Mouse (Mus musculus) neural tube, embryonic 14.5 days (tissue): ENCODE data around the gene Clec4a3. TPM values are rescaled to one million over a fixed set of nuclear protein-coding genes. Genes with fewer than 3 reads are reported as not detected.
"Not testable (repeated sequence)": the region's sequence is repeated elsewhere in the genome, so short reads cannot be mapped to it uniquely, and the experiment has no call there.

Experiments
- ATAC-seq: fragments of 200-750 bp; cut with Nextera tagmentation; 2 replicates; pipeline ENCODE4 v1.8.0; 2017; ENCODE audit warnings: low read depth, mild to moderate bottlenecking, moderate TSS enrichment, moderate library complexity
- H3K27ac ChIP-seq: fragments of 300-500 bp; sonication (generic); 2 replicates; pipeline ENCODE4 v1.5.1; 2014; ENCODE audit warnings: low read depth, mild to moderate bottlenecking, control low read depth, low read length, moderate library complexity, mixed read lengths
- H3K27me3 ChIP-seq: fragments of 300-500 bp; sonication (generic); 2 replicates; pipeline ENCODE4 v1.6.1; 2014; ENCODE audit warnings: low read length; ENCODE audit not compliant: control insufficient read depth, insufficient read depth
- H3K36me3 ChIP-seq: fragments of 300-500 bp; sonication (generic); 2 replicates; pipeline ENCODE4 v1.6.1; 2014; ENCODE audit warnings: low read length, mixed read lengths; ENCODE audit not compliant: control insufficient read depth, insufficient read depth
- H3K4me1 ChIP-seq: fragments of 300-500 bp; sonication (generic); 2 replicates; pipeline ENCODE4 v1.6.1; 2014; ENCODE audit warnings: low read length; ENCODE audit not compliant: control insufficient read depth, insufficient read depth
- H3K4me2 ChIP-seq: fragments of 300-500 bp; sonication (generic); 2 replicates; pipeline ENCODE4 v1.6.1; 2014; ENCODE audit warnings: mild to moderate bottlenecking, low read depth, low read length, control low read depth
- H3K4me3 ChIP-seq: fragments of 300-500 bp; sonication (generic); 2 replicates; pipeline ENCODE4 v1.5.1; 2014; ENCODE audit warnings: low read depth, low read length, control low read depth, mixed read lengths
- H3K9ac ChIP-seq: fragments of 300-500 bp; sonication (generic); replicated peaks from 2 replicates; pipeline ENCODE4 v1.6.1; 2014; ENCODE audit warnings: low read depth, mild to moderate bottlenecking, control low read depth, low read length, mixed read lengths
- H3K9me3 ChIP-seq: fragments of 300-500 bp; sonication (generic); 2 replicates; pipeline ENCODE4 v1.6.1; 2016; ENCODE audit warnings: low read length; ENCODE audit not compliant: control insufficient read depth
- WGBS: fragments of 180-500 bp; shearing (Covaris S2); extraction: QIAGEN DNeasy Blood & Tissue Kit; methylation state at CpG from one replicate; pipeline ENCODE4 v1.1.7; 2014; 5-methylcytosine and 5-hydroxymethylcytosine counted together
- polyA plus RNA-seq: library from polyadenylated mRNA; unstranded; fragments of >200 nt; fragmentation: Nextera tagmentation; extraction: Ambion mirVana; gene quantifications from 2 replicates; pipeline ENCODE4 v1.2.1, GENCODE M21; 2014

Gene Clec4a3
- polyA plus RNA-seq, 1 experiment from 2014 or later = not detected

- H3K4me1 ChIP-seq, H3K4me3 ChIP-seq, H3K9me3 ChIP-seq, ATAC-seq, H3K36me3 ChIP-seq, H3K27ac ChIP-seq, H3K9ac ChIP-seq, H3K27me3 ChIP-seq, H3K4me2 ChIP-seq: not testable (repeated sequence)
- WGBS = 84% methylated on average over 2 of the region's 2 CpGs
Measured at GRCm38 (mm10) chr6:123004696-123005095, 52.4 kb downstream of the Clec4a3 start.

- no peak overlapping the region for H3K4me2 ChIP-seq
- no peak for ATAC-seq
- no peaks in the 10 kb centered on the region for H3K9me3 ChIP-seq
- H3K9ac ChIP-seq = no peak overlapping the region
- H3K27ac ChIP-seq = no peak overlapping the region
- no peaks in the 10 kb centered on the region for H3K27me3 ChIP-seq
- WGBS = 68% methylated on average over 1 of the region's 1 CpGs
- no peaks in the 10 kb centered on the region for H3K36me3 ChIP-seq
- no peak overlapping the region for H3K4me3 ChIP-seq
- H3K4me1 ChIP-seq = no peaks in the 10 kb centered on the region
Measured at GRCm38 (mm10) chr6:123005591-123005990, 53.3 kb downstream of the Clec4a3 start.

Other genes starting within 250 kb of the Clec4a3 start
- 0.29 and 0.30 TPM in 2 replicates for gene Nanog, start 245.0 kb upstream of the Clec4a3 start, polyA plus RNA-seq
- 44.3 and 45.4 TPM in 2 replicates for gene Slc2a3, start 150.9 kb upstream of the Clec4a3 start, polyA plus RNA-seq
- 8.8 and 9.8 TPM in 2 replicates for gene Foxj2, start 132.6 kb upstream of the Clec4a3 start, polyA plus RNA-seq
- 0.72 and 2.7 TPM in 2 replicates for gene C3ar1, start 96.4 kb upstream of the Clec4a3 start, polyA plus RNA-seq
- 172 and 177 TPM in 2 replicates for gene Necap1, start 78.0 kb upstream of the Clec4a3 start, polyA plus RNA-seq
- 0.13 and 1.5 TPM in 2 replicates for gene Clec4a1, start 30.7 kb upstream of the Clec4a3 start, polyA plus RNA-seq
- gene Clec4a4, start 37.9 kb downstream of the Clec4a3 start, polyA plus RNA-seq = not detected in 2 replicates
- gene Clec4b1, start 97.4 kb downstream of the Clec4a3 start, polyA plus RNA-seq = not detected in 2 replicates
- gene Clec4a2, start 153.9 kb downstream of the Clec4a3 start, polyA plus RNA-seq = 2.3 TPM in 1 of 2 replicates, not detected in the other
- not detected in 2 replicates for gene Clec4b2, start 220.4 kb downstream of the Clec4a3 start, polyA plus RNA-seq